Mouse (Mus musculus) cerebral cortex, adult 2 months (tissue): ENCODE results near the gene Proz.

ENCODE experiments used
- WGBS: fragments of 180-500 bp; shearing (Covaris S2); methylation state at CpG from one replicate; pipeline ENCODE4 v1.1.7; 2018; 5-methylcytosine and 5-hydroxymethylcytosine counted together

The Proz gene

DNA sequence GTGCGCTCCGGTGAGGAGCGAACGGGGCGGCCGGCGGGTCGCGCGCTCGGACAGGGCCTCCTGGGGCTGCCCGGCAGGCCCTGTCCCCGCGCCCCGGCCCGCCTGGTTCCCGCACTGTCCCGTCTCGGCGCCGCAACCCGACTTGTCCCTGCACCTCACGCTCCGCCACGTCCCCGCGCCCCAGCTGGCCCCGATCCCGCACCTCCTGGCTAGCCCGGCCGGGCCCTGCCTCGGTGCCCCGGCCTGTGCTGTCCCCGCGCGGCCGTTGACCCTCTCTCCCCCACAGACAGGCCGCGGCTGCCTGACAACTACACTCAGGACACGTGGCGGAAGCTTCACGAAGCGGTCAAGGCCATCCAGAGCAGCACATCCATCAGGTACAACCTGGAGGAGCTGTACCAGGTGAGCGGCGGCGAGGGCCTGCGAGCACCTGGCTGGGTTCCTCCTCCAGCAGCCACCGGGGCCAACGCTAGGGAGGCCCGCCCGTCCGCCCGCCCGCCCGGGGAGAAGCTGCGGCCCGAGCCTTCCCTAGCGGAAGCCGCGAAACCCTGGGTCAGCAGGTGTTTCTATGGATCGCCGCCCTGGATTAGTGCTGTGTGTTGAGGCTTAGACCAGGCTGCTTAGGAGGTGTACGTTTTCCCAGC is 45.3 kb downstream of the Proz start:
- WGBS, result under 1% methylated on average over 52 of the region's 63 CpGs

GRCm38 (mm10) chr8:13107990-13108638 is 47.4 kb downstream of the Proz start:
- 83% methylated on average over 13 of the region's 13 CpGs for WGBS

GRCm38 (mm10) chr8:13108967-13109366 is 48.3 kb downstream of the Proz start:
- WGBS, result 81% methylated on average over 8 of the region's 8 CpGs

DNA sequence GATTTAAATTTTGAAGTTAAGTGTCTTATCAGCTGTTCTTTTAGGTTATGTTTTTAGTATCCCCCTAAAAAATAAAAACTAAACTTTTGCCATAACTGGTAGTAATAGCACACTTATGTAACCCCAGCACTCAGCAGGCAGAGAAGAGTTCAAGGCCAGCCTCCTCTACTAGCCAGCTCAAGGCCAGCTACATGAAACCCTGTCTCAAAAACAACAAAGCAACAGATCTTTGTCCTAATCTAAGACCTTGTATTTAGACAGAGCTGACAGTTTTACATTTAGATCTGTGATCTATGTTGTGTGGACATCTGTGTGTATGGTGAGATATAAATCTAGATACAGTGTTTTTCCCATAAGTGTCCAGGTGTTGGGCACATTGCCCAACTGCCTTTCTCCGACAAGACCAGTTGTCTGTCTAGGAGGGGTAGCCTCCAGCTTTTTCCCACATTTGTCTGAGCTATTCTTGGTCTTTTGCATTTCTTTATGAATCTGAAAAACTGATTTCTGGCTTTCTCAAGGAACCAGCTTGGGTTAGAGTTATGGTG is 48.8 kb downstream of the Proz start:
- 33% methylated on average over 1 of the region's 1 CpGs for WGBS

- WGBS, result 90% methylated on average over 11 of the region's 11 CpGs
These were observed 51.2 kb downstream of the Proz start for GRCm38 (mm10) chr8:13111917-13112316.

DNA sequence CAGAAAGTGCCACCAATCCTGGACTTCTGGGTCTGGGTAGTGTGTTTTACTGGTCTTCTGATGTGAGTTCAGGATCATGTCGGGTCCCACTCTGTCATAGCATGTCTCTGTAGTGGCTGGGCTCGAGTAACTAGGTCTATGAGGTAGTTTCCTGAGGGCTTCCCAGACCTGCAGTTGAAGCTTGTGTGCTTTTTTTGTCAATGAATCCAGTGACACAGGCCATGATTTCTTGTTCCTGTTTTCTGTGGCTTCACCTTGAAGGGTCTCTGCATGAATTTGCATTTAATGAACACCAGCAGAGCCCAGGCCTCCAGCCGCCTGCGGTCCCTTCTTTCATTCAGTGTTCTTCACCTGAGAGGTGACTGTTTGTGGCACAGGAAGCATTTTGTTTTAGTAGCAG is 52.5 kb downstream of the Proz start:
- WGBS, result 91% methylated on average over 4 of the region's 4 CpGs

- WGBS, result 94% methylated on average over 2 of the region's 2 CpGs
These were observed 56.4 kb downstream of the Proz start for GRCm38 (mm10) chr8:13117096-13117495.

DNA sequence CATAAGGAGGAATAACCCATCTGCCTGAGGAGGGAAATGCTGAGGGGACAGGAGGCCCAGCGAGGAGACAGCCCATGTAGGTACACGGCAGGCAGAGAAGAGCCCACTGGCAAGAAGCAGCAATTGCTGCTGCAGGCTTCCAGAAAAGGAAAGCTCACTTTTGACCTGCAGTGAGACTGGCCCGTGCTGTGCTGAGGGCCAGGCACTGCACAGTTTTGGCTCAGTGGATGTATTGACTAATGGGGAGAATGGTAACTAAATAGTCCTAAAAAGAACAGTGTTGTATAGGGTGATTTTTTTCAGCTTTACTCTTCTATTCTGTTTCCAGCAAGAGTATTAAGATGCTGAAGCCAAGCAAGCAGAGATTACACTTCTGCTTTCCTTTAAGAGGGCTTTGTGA is 57.8 kb downstream of the Proz start:
- 80% methylated on average over 3 of the region's 3 CpGs for WGBS

DNA sequence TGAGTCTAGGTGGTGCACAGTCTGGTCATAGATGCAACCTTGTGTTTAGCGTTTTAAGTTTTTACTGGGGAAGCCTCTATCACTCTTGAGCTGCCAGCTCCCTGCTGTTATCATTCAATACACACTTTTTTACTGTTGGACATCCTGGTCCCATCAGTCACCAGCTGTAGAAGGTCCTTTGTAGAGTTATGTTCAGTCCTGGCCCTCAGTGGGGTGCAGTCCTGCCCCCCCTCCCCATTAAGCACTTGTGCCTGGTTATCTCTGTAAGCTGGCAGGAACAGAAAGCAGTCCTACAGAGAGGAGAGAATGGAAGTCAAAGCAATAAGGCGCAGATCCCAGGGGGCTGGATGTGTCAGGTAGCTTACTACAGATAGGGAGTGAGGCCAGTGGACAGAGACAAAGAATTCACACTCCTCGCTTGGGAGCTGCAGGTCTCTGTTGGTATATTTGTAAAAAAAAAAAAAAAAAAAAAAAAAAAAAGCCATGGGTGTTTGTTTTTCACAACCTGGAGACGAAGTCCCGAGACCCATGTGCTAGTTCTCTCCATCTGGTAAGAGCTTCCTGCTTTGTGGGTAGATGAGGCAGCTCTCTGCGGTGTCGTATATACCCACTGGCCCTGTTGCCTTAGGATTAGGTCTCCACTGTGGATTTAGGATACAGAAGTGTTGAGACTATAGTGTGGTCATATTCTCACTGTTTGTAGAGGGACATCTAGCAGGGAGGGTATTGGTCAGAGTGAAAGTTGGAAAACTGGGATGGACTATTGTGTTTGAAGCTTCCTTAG is 60.4 kb downstream of the Proz start:
- WGBS, result 83% methylated on average over 7 of the region's 7 CpGs

DNA sequence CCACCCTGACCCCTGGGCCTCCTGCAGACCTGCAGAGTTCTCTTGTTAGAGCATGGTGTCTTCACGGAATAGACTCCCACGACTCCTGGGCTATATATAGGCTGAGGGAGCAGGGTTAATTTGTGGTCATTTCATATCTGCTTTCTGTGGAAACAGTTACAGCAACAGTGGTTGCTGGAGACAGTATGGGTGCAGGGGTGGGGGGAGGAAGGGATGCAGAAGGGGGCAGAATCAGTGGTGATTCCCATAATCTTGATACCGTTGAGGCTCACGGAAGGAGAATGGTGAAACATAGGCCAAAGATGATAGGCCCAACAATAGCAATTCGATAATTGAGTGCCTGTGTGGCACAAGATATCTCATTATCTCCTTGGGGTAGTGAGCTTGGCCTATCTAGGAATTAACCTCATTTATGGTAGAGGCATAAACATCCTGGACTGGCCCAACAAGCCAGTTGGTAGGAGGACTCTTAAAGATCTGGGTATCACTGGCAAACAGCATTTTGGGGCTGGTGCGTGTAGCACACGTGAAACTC is 62.2 kb downstream of the Proz start:
- 90% methylated on average over 7 of the region's 7 CpGs for WGBS

DNA sequence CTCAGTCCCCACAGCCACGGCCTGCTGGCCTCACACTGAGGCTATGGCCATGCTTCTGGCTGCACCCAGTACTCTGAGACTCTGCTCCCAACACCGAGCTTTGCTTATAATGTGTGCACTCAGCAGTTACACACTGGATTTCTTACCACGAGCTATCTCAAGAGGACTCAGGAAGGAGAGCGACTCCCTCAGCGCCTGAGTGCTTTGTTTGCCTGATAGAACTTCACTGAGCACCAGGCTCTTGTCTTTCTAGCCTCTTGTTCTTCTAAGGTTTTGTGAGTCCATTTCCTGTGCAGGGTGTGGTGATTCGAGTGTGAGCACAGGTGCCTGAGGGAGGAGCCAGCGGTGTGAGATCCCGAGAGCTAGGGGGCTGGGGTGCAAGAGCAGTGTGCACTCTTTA is 64.2 kb downstream of the Proz start:
- 85% methylated on average over 8 of the region's 8 CpGs for WGBS
